Mouse (Mus musculus) intestine, embryonic 15.5 days (tissue): Measurements from ENCODE around the gene Sprr4. TPM values are rescaled to one million over a fixed set of nuclear protein-coding genes. Genes with fewer than 3 reads are reported as not detected.
"Not testable (repeated sequence)": the region's sequence is repeated elsewhere in the genome, so short reads cannot be mapped to it uniquely, and the experiment has no call there.

ENCODE experiments used
- ATAC-seq: fragments of 200-750 bp; cut with Nextera tagmentation; 2 replicates; pipeline ENCODE4 v1.8.0; 2017; ENCODE audit warnings: moderate TSS enrichment, moderate library complexity
- H3K27ac ChIP-seq: fragments of 300-500 bp; sonication (generic); 2 replicates; pipeline ENCODE4 v1.5.1; 2015; ENCODE audit warnings: mild to moderate bottlenecking, inconsistent platforms
- H3K27me3 ChIP-seq: fragments of 300-500 bp; sonication (generic); replicated peaks from 2 replicates; pipeline ENCODE4 v1.6.1; 2015; ENCODE audit warnings: inconsistent platforms
- H3K36me3 ChIP-seq: fragments of 300-500 bp; sonication (generic); 2 replicates; pipeline ENCODE4 v1.6.1; 2015; ENCODE audit warnings: inconsistent platforms
- H3K4me1 ChIP-seq: fragments of 300-500 bp; sonication (generic); replicated peaks from 2 replicates; pipeline ENCODE4 v1.6.1; 2015; ENCODE audit warnings: inconsistent platforms
- H3K4me2 ChIP-seq: fragments of 300-500 bp; sonication (generic); replicated peaks from 2 replicates; pipeline ENCODE4 v1.6.1; 2015; ENCODE audit warnings: mild to moderate bottlenecking, inconsistent platforms
- H3K4me3 ChIP-seq: fragments of 300-500 bp; sonication (generic); replicated peaks from 2 replicates; pipeline ENCODE4 v1.5.1; 2015; ENCODE audit warnings: inconsistent platforms
- H3K9ac ChIP-seq: fragments of 300-500 bp; sonication (generic); 2 replicates; pipeline ENCODE4 v1.6.1; 2015; ENCODE audit warnings: inconsistent platforms
- H3K9me3 ChIP-seq: fragments of 300-500 bp; sonication (generic); 2 replicates; pipeline ENCODE4 v1.6.1; 2016; ENCODE audit warnings: inconsistent platforms
- WGBS: fragments of 180-500 bp; shearing (Covaris S2); methylation state at CpG from one replicate; pipeline ENCODE4 v1.1.7; 2015; 5-methylcytosine and 5-hydroxymethylcytosine counted together
- polyA plus RNA-seq: library from polyadenylated mRNA; unstranded; fragments of >200 nt; fragmentation: Nextera tagmentation; extraction: Ambion mirVana; gene quantifications from 2 replicates; pipeline ENCODE4 v1.2.1, GENCODE M21; 2015

Sprr4 gene
- not detected in 2 replicates for polyA plus RNA-seq

GRCm38 (mm10) chr3:92500393-92500792, at the start of gene Sprr4:
Gene Sprr4, minus strand, starts transcription at chr3:92500493.
- Histone ChIP-seq H3K36me3 (no peaks in the 10 kb centered on the region), H3K27ac (no peak within 1 kb of the TSS), H3K27me3 (no peaks in the 10 kb centered on the region), H3K9ac (no peak within 1 kb of the TSS), H3K4me1 (no peaks in the 10 kb centered on the region), H3K9me3 (no peaks in the 10 kb centered on the region), H3K4me3 (no peak within 1 kb of the TSS), H3K4me2 (no peak within 1 kb of the TSS)
- no peak for ATAC-seq
- WGBS = 96% methylated on average over 1 of the region's 1 CpGs

GRCm38 (mm10) chr3:92534411-92534810, 34.1 kb upstream of the Sprr4 start, which contains the start of gene 2310046K23Rik:
Gene 2310046K23Rik, minus strand, starts transcription at chr3:92534511.
- WGBS = 81% methylated on average over 3 of the region's 3 CpGs

GRCm38 (mm10) chr3:92512325-92512724, 12.0 kb upstream of the Sprr4 start:
- Histone ChIP-seq H3K36me3 (no peaks in the 10 kb centered on the region), H3K27me3 (no peaks in the 10 kb centered on the region), H3K4me2 (no peak overlapping the region), H3K4me3 (no peak overlapping the region), H3K9ac (no peak overlapping the region), H3K27ac (no peak overlapping the region), H3K4me1 (no peaks in the 10 kb centered on the region), H3K9me3 (no peaks in the 10 kb centered on the region)
- ATAC-seq = no peak

More at GRCm38 (mm10) chr3:92534411-92534810, 34.1 kb upstream of the Sprr4 start, which contains the start of gene 2310046K23Rik:
- ATAC-seq = no peak
- no peak within 1 kb of the TSS for H3K4me2 ChIP-seq
- no peaks in the 10 kb centered on the region for H3K36me3 ChIP-seq
- no peaks in the 10 kb centered on the region for H3K9me3 ChIP-seq
- H3K27ac ChIP-seq = no peak within 1 kb of the TSS
- no peaks in the 10 kb centered on the region for H3K27me3 ChIP-seq
- H3K4me1 ChIP-seq = no peaks in the 10 kb centered on the region
- no peak within 1 kb of the TSS for H3K4me3 ChIP-seq
- H3K9ac ChIP-seq = no peak within 1 kb of the TSS

- no peaks in the 10 kb centered on the region for H3K9me3 ChIP-seq
- no peak overlapping the region for H3K9ac ChIP-seq
- no peak overlapping the region for H3K27ac ChIP-seq
- H3K4me1 ChIP-seq = no peaks in the 10 kb centered on the region
- H3K36me3 ChIP-seq = no peaks in the 10 kb centered on the region
- H3K4me3 ChIP-seq = no peak overlapping the region
- ATAC-seq = 0 out of 2 replicates have a peak, but pooled peaks have one; percentile 58
- H3K27me3 ChIP-seq = no peaks in the 10 kb centered on the region
- H3K4me2 ChIP-seq = no peak overlapping the region
Observed at GRCm38 (mm10) chr3:92510786-92511185, 10.5 kb upstream of the Sprr4 start.

- H3K36me3 ChIP-seq = no peaks in the 10 kb centered on the region
- no peaks in the 10 kb centered on the region for H3K27me3 ChIP-seq
- H3K9me3 ChIP-seq = no peaks in the 10 kb centered on the region
- no peak overlapping the region for H3K4me2 ChIP-seq
- H3K4me3 ChIP-seq = no peak overlapping the region
- no peak for ATAC-seq
- no peaks in the 10 kb centered on the region for H3K4me1 ChIP-seq
- H3K27ac ChIP-seq = no peak overlapping the region
- H3K9ac ChIP-seq = no peak overlapping the region
- 78% methylated on average over 1 of the region's 1 CpGs for WGBS
Observed at GRCm38 (mm10) chr3:92508185-92508584, 7.9 kb upstream of the Sprr4 start.

GRCm38 (mm10) chr3:92503528-92503927, 3.2 kb upstream of the Sprr4 start:
- H3K4me3 ChIP-seq = no peak overlapping the region
- ATAC-seq = no peak
- no peak overlapping the region for H3K27ac ChIP-seq
- H3K4me1 ChIP-seq = no peaks in the 10 kb centered on the region
- no peaks in the 10 kb centered on the region for H3K9me3 ChIP-seq
- no peaks in the 10 kb centered on the region for H3K36me3 ChIP-seq
- H3K4me2 ChIP-seq = no peak overlapping the region
- H3K9ac ChIP-seq = no peak overlapping the region
- H3K27me3 ChIP-seq = no peaks in the 10 kb centered on the region

- not testable (repeated sequence) for H3K4me2 ChIP-seq, H3K27ac ChIP-seq, H3K4me1 ChIP-seq, H3K9ac ChIP-seq, ATAC-seq, H3K36me3 ChIP-seq, H3K9me3 ChIP-seq, H3K4me3 ChIP-seq, H3K27me3 ChIP-seq
Observed at GRCm38 (mm10) chr3:92490262-92490661, 10.0 kb downstream of the Sprr4 start.

GRCm38 (mm10) chr3:92486307-92486706, 14.0 kb downstream of the Sprr4 start:
- H3K4me3 ChIP-seq = no peak overlapping the region
- H3K27me3 ChIP-seq = no peaks in the 10 kb centered on the region
- no peak overlapping the region for H3K27ac ChIP-seq
- H3K9me3 ChIP-seq = no peaks in the 10 kb centered on the region
- H3K9ac ChIP-seq = no peak overlapping the region
- 35% methylated on average over 1 of the region's 1 CpGs for WGBS
- H3K4me2 ChIP-seq = no peak overlapping the region
- peak; percentile 86 for ATAC-seq
- H3K4me1 ChIP-seq = no peaks in the 10 kb centered on the region
- no peaks in the 10 kb centered on the region for H3K36me3 ChIP-seq

GRCm38 (mm10) chr3:92485863-92486262, 14.4 kb downstream of the Sprr4 start, which contains the start of gene Sprr1a:
Gene Sprr1a, minus strand, starts transcription at chr3:92485895.
- ATAC-seq = peak; percentile 88
- no peaks in the 10 kb centered on the region for H3K4me1 ChIP-seq
- H3K27ac ChIP-seq = no peak within 1 kb of the TSS
- H3K4me2 ChIP-seq = no peak within 1 kb of the TSS
- H3K9ac ChIP-seq = no peak within 1 kb of the TSS
- H3K9me3 ChIP-seq = no peaks in the 10 kb centered on the region
- no peaks in the 10 kb centered on the region for H3K27me3 ChIP-seq
- no peaks in the 10 kb centered on the region for H3K36me3 ChIP-seq
- H3K4me3 ChIP-seq = no peak within 1 kb of the TSS

GRCm38 (mm10) chr3:92481249-92481648, 19.0 kb downstream of the Sprr4 start:
- H3K9me3 ChIP-seq, ATAC-seq, H3K27me3 ChIP-seq, H3K36me3 ChIP-seq, H3K27ac ChIP-seq, H3K4me3 ChIP-seq, H3K9ac ChIP-seq, H3K4me1 ChIP-seq, H3K4me2 ChIP-seq: not testable (repeated sequence)

GRCm38 (mm10) chr3:92470111-92470510, 30.2 kb downstream of the Sprr4 start:
- H3K27ac ChIP-seq = no peak overlapping the region
- H3K36me3 ChIP-seq = no peaks in the 10 kb centered on the region
- no peaks in the 10 kb centered on the region for H3K9me3 ChIP-seq
- no peak overlapping the region for H3K4me2 ChIP-seq
- no peak overlapping the region for H3K4me3 ChIP-seq
- no peak for ATAC-seq
- H3K4me1 ChIP-seq = no peaks in the 10 kb centered on the region
- H3K27me3 ChIP-seq = no peaks in the 10 kb centered on the region
- 76% methylated on average over 2 of the region's 2 CpGs for WGBS
- H3K9ac ChIP-seq = no peak overlapping the region

- ATAC-seq = no peak
- no peaks in the 10 kb centered on the region for H3K36me3 ChIP-seq
- H3K4me3 ChIP-seq = no peak overlapping the region
- no peaks in the 10 kb centered on the region for H3K27me3 ChIP-seq
- no peak overlapping the region for H3K9ac ChIP-seq
- no peaks in the 10 kb centered on the region for H3K9me3 ChIP-seq
- no peaks in the 10 kb centered on the region for H3K4me1 ChIP-seq
- H3K27ac ChIP-seq = no peak overlapping the region
- no peak overlapping the region for H3K4me2 ChIP-seq
Observed at GRCm38 (mm10) chr3:92467424-92467823, 32.9 kb downstream of the Sprr4 start.

- no peaks in the 10 kb centered on the region for H3K9me3 ChIP-seq
- no peaks in the 10 kb centered on the region for H3K36me3 ChIP-seq
- no peak overlapping the region for H3K27ac ChIP-seq
- WGBS = 82% methylated on average over 1 of the region's 1 CpGs
- no peak for ATAC-seq
- H3K4me3 ChIP-seq = no peak overlapping the region
- H3K27me3 ChIP-seq = no peaks in the 10 kb centered on the region
- H3K4me2 ChIP-seq = no peak overlapping the region
- H3K9ac ChIP-seq = no peak overlapping the region
- H3K4me1 ChIP-seq = no peaks in the 10 kb centered on the region
Observed at GRCm38 (mm10) chr3:92466576-92466975, 33.7 kb downstream of the Sprr4 start.

- H3K36me3 ChIP-seq = no peaks in the 10 kb centered on the region
- H3K4me1 ChIP-seq = no peaks in the 10 kb centered on the region
- H3K27ac ChIP-seq = no peak within 1 kb of the TSS
- no peaks in the 10 kb centered on the region for H3K9me3 ChIP-seq
- ATAC-seq = no peak
- no peaks in the 10 kb centered on the region for H3K27me3 ChIP-seq
- WGBS = 70% methylated on average over 2 of the region's 2 CpGs
- no peak within 1 kb of the TSS for H3K9ac ChIP-seq
- no peak within 1 kb of the TSS for H3K4me2 ChIP-seq
- H3K4me3 ChIP-seq = no peak within 1 kb of the TSS
Observed at GRCm38 (mm10) chr3:92458620-92459019, 41.7 kb downstream of the Sprr4 start, which contains the start of gene Sprr3. Gene Sprr3, minus strand, starts transcription at chr3:92458720.
